Mouse (Mus musculus) spleen, adult 18-20 months (tissue): Measurements from ENCODE around the gene Zbtb20.

Experiments used
- DNase-seq, 2 experiments: peaks; one replicate each; pipeline ENCODE4 v3.0.0; 2022; ENCODE audit warnings: mixed read lengths in 2 of 2

Gene Zbtb20

GRCm38 (mm10) chr16:43303245-43304197 is 427.8 kb downstream of the Zbtb20 start:
- no peak for DNase-seq

GRCm38 (mm10) chr16:43309968-43310431 is 434.3 kb downstream of the Zbtb20 start:
- no peak for DNase-seq

- no peak for DNase-seq
Observed at GRCm38 (mm10) chr16:43324009-43324408, 448.3 kb downstream of the Zbtb20 start.

- no peak for DNase-seq
Observed at GRCm38 (mm10) chr16:43328221-43328620, 452.5 kb downstream of the Zbtb20 start.

GRCm38 (mm10) chr16:43330206-43330605 is 454.5 kb downstream of the Zbtb20 start:
- DNase-seq: no peak

GRCm38 (mm10) chr16:43331440-43331839 is 455.8 kb downstream of the Zbtb20 start:
- DNase-seq: no peak

- DNase-seq: no peak
Observed at GRCm38 (mm10) chr16:43332734-43333133, 457.1 kb downstream of the Zbtb20 start.

GRCm38 (mm10) chr16:43333265-43333664 is 457.6 kb downstream of the Zbtb20 start:
- DNase-seq: no peak

- DNase-seq: no peak
Observed at GRCm38 (mm10) chr16:43334411-43335150, 458.9 kb downstream of the Zbtb20 start.

GRCm38 (mm10) chr16:43335151-43335823 is 459.6 kb downstream of the Zbtb20 start:
- no peak for DNase-seq

- DNase-seq: no peak
Observed at GRCm38 (mm10) chr16:43335824-43336215, 460.1 kb downstream of the Zbtb20 start.

- no peak for DNase-seq
Observed at GRCm38 (mm10) chr16:43340712-43341111, 465.0 kb downstream of the Zbtb20 start.

GRCm38 (mm10) chr16:43341916-43342455 is 466.3 kb downstream of the Zbtb20 start:
- no peak for DNase-seq

- no peak for DNase-seq
Observed at GRCm38 (mm10) chr16:43346094-43346493, 470.4 kb downstream of the Zbtb20 start.

- DNase-seq: no peak
Observed at GRCm38 (mm10) chr16:43355776-43356645, 480.3 kb downstream of the Zbtb20 start.

GRCm38 (mm10) chr16:43359546-43359945 is 483.9 kb downstream of the Zbtb20 start:
- no peak for DNase-seq

- DNase-seq: no peak
Observed at GRCm38 (mm10) chr16:43360112-43360511, 484.4 kb downstream of the Zbtb20 start.

- DNase-seq: no peak
Observed at GRCm38 (mm10) chr16:43360838-43361480, 485.3 kb downstream of the Zbtb20 start.

- no peak for DNase-seq
Observed at GRCm38 (mm10) chr16:43362651-43363300, 487.1 kb downstream of the Zbtb20 start.

- no peak for DNase-seq
Observed at GRCm38 (mm10) chr16:43363316-43363715, 487.6 kb downstream of the Zbtb20 start.
